Mouse (Mus musculus) heart, postnatal 14 days (tissue): ENCODE measurements around the gene Cep63. TPM values are rescaled to one million over a fixed set of nuclear protein-coding genes. Genes with fewer than 3 reads are reported as not detected.

ENCODE experiments used
- DNase-seq, 2 experiments: peaks; one replicate each; pipeline ENCODE4 v3.0.0; 2021 to 2022
- intact Hi-C: fragments of 180-260 bp; cut with DNase I; formaldehyde crosslinking; loops from one replicate; pipeline ENCODE4 v1.15.1; 2025
- total RNA-seq, 2 experiments: library from RNA; stranded (reverse); gene quantifications; 2 replicates each; pipeline ENCODE4 v1.2.3; 2021

Cep63 gene
- total RNA-seq, 2 experiments from 2014 or later = 32.2 to 33.5 TPM

DNA sequence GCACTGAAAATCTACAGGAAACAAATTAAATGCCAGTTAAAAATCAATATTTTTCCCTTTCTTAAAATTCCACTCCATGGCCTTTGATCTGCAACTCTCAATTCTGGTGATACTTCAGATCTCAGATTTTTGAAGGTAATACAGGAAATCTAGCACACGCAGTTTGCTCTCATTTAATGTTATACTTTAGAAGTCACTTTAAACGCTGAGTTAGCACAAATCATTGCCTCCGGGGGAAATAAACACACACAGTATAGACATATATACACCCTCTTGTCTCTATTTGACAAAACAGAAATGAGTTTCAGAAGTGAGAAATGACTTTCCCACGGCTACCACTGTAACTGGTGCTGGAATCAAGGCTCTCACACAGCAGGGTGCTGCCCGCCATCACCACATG, 39.0 kb downstream of the Cep63 start:
- no peak for DNase-seq
- intact Hi-C loops = no loop called here

DNA sequence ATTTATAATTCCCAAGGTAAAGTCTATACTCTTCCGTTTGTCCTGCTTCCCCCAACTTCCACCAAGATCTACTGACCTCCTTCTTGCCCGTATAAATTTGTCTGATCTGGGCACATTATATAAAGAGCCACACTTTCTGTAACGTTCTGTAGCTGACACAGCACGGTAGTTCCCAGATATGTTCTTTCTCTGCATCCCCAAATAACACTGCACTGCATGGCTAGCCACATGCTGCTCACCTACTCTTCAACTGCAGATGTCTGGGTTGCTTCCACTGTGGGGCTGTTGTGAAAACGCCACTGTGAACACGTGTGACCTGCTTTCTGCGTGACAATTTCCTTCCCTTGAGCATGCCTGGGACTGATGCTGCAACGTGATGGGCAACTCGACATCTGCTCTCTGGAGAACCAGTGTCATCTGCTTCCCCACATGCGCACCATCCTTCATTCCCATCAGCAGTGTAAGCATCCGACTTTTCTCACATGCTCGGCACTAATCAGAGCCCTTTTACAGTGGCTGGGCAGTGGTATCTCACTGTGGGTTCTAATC, 44.3 kb downstream of the Cep63 start:
- intact Hi-C loops = no loop called here
- DNase-seq = no peak

DNA sequence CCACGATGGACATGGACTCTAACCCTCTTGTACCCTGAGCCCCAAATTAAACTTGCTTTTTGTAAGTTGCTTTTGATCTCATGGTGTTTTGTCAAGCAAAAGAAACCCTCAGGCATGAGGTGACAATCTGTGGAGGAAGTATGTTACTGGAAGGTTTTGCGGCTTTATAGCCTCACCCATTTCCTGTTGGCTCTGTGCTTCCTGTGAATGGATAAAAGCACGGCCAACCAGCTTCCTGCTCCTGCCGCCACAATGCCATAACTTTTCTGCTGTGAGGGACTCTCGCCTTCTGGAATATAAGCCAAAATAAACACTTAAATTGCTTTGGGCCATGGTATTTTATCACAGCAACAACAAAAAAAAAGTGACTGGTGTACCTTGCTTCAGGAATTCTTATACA, 48.9 kb downstream of the Cep63 start:
- no peak for DNase-seq
- intact Hi-C loops = no loop called here

DNA sequence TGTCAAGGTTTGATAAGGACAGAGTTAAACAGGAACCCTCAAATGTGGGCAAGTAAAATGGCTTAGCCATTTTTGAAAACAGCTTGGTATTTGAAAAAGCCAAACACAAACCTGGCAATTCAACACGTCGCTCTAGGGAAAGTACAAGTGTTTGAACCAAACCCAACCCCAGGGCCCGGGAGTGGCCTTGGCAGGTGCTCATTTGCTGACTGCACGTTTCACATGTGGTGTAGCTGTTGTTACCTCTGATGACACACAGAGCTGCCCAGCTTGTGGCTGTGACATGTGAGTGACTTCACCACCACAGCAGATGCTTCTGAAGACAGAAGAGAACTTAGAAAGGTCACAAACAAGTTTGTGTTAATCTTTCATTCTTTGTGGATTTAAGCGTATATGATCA, 53.4 kb downstream of the Cep63 start:
- intact Hi-C loops = no loop called here
- DNase-seq = no peak

DNA sequence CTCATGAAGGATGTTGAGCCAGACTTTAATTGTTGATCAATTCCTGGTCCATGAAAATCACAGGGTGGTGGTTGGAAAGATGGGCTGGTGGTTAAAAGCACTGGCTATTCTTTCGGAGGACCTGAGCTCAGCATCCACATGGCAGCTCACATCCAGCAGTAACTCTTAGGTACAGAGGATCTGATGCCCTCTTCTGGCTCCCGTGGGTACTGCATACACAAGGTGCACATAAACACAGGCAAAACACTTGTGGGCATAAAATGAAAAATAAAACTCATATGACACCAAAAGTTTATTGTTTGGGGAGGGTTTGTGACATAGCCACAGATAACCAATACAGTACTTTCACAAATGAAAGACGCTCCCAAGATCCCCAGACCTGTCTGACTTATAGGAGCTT, 67.9 kb downstream of the Cep63 start:
- intact Hi-C loops = no loop called here
- no peak for DNase-seq

DNA sequence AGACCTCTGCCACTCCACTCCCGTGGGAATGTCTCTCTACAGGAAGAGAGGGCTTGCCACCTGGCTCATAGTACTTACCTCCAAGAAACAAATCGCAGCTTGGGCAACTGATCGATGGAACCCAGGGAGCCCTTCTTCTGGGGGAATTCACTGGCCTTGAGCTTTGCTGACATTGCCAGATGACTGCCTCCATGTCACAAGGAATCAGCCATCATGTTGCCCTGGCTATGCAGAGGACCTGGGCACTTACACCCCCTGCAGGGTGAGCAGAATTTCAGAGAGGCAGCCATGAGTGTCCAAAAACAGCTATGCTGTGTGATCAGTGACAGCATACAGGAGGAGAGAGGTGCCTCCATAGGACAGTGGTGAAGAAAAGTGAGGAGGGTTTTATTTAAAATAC, 72.6 kb downstream of the Cep63 start:
- no peak for DNase-seq
- intact Hi-C loops = no loop called here

DNA sequence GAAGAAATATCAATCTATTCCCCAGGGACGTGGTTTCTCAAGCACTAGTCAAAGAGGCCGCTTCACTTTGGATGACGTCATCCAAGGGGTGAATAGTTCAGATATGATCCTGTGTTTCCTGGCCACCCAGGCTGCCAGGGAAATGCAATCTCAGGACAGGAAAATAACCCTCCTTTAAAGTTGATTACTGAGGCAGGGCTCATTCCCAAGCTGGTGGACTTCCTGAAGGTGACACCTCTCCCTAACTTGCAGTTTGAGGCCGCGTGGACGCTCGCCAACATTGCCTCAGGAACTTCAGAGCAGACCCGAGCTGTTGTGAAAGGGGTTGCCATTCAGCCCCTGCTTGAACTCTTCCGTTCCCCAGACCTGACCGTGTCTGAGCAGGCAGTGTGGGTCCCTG, 74.6 kb downstream of the Cep63 start:
- intact Hi-C loops = no loop called here
- no peak for DNase-seq

DNA sequence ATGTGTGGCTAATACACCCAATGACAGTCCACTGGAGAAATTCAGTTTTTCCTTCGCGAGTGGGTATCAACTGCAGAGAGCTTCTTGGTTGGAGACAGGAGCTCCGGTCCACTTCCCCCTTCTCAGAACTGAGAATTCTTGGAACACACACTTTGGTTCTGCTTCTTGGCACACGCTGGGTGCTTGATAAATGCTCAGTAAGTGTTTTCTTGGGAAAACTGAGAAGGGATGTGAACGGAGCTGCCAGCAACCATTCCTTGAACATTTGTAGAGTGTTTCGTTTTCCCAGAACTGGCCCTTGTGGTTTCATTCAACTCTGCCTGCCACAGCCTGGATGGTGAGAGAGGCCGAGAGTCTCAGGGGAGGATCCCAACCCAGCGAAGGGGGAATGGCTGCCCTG, 77.1 kb downstream of the Cep63 start:
- intact Hi-C loops = loop anchor here (10.0 kb wide), 2 partner anchors 284 to 1234 kb away; no protein-coding TSS in a partner anchor
- DNase-seq = peak in 1 of 2 experiments; percentile 7

DNA sequence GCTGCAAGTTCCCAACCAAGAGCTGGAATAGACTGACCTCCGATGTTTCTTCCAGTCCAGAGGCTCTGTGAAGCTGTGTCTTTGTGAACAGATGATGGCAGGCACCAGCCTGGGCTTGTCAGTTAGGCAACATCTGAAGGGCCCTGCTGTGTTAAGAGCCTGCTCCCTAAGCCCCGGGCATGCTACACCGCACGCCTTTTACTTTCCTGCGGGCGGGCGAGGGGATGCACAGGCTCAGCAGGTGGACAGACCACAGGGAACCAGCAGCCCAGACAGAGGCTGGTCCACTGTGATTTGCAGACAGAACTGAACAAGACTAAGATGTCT, 79.3 kb downstream of the Cep63 start:
- intact Hi-C loops = loop anchor here (10.0 kb wide), 2 partner anchors 282 to 1232 kb away; no protein-coding TSS in a partner anchor

DNA sequence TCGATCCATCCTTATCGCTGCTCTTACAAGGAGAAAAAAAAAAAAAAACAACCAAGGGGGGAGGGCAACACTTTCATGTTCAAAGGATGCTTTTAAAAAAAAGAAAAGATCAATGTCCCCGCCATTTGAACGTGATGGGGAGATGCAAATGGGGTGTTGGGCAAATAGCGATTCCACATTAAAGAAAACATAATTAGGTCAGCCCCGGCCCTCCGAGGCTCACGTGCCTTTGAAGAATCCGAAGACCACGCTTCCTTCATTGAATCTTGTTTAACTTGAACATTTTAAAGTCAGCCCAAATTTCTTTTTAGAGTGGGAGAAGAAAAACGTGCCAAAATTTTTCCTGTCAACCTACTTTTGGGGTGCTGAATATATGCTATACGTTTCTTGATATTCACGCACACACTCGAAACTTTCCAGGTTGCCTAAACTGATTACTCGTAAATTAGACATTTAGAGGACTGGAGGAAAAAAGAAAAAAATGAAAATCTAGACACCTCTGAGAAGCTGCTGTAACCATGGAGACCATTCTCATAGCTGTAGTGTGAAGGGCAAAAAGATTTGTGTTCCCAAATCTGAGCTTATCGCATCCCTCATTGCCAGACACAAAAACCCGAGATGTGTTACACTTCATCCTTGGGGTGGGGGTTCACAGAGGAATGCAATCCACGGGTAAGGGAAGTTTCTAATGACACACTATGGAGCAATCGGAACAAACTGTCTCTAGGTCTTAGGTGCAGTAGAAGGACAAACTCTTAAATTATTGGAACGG, 79.9 kb downstream of the Cep63 start:
- intact Hi-C loops = loop anchor here (10.0 kb wide), 2 partner anchors 282 to 1232 kb away; no protein-coding TSS in a partner anchor
- no peak for DNase-seq

More for the DNA sequence above, 79.3 kb downstream of the Cep63 start:
- DNase-seq = no peak

DNA sequence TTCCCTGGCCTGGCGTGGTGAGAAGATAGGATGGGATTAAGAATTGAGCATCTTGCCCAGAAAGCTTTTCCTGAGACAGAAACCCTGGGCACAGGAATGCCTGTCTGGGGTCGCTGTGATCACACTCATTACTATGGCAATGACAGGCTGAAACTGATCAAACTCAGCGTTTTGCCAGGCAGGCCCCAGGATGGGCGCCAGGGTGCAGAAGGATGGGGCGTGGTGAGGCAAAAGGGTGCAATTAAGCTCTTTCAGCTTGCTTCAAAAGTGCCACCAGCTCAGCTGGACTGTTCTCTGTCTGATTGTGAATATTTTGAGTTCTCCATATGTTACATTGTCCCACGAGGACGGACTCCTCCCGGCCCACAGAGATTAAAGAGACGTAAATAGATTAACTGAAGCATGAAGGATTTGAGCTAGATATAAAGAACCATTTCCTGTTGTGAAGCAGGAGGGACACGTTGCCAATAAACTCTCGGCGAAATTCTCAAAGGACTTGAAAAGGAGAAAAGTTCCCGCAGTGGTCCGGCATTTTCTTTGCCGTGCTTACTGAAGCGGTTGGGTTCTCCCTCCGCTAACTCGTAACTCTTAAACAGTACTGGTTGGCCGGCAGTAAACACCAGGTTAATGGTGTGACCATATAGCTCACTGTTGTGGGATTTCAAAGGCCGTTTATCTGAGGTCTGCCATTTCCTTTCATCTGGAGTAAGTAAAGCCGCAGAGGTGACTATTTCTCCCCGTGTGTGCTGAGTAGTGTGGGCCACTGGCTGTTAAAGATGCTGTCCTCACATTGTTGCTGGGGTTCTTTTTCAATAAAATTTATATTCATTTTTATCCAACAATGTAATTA, 80.7 kb downstream of the Cep63 start:
- intact Hi-C loops = loop anchor here (2.0 to 10.0 kb wide), 3 partner anchors 141 to 1231 kb away; no protein-coding TSS in a partner anchor
- DNase-seq = no peak

DNA sequence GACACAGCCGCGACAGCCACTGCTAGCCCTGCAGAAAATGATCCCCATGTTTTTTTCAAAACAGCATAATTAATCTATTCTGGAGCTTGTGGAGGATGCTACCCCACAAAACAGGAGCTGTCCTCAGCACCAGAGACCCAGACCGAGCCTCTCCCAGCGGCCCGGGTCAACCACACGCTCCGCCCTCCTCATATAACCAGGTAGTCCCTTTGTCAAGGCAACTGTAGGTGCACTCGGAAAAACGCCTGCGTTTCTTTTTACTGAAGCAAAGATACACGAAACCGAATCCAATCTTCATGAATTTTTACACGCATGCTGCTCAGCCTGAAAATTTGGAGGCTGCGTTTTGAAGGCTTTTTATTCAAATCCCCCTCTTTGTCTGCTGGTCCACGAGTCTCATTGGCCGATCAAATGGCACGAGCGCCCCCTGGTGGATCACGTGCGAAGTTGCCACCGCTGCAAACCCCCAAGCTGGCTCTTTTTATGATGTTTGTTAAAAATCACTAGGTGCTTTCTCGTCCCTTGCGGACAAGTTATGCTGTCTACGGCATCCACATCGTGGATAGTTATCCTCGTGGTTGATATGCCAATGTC, 81.5 kb downstream of the Cep63 start:
- intact Hi-C loops = loop anchor here (1.0 to 10.0 kb wide), 4 partner anchors 140 to 1230 kb away; no protein-coding TSS in a partner anchor
- peak; percentile 86 to 89 for DNase-seq

DNA sequence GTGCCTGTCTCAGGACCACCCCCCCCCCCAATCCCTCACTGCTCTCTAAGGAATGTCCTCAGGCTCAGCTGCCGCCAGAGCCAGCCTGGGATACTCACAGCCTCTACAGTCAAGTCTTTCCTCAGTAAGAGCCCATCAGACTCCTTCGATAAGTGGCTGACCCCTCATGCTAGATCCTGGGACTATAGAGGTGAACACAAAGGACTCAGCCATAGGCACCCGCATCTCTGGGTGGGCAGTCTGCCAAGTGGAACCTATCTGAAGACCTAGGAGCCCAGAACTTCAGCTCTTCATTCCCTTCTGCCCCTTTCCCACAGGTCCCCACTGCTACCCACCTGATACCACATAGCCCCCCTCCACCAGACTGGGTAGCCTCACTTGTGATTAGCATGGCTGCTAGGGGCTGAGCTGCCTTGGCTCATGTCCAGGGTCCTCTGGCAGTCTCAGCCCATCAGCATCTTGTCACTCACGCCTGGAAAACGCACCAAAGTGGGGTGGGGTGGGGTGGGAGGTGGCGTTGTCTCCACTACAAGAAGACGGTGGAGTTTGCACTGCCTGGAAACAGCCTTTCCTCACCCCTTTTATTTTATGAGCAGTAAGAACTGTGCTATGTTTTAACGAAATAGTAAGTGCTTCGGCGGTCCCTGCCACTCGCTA, 82.1 kb downstream of the Cep63 start:
- intact Hi-C loops = loop anchor here (1.0 to 10.0 kb wide), 4 partner anchors 139 to 1229 kb away; no protein-coding TSS in a partner anchor
- DNase-seq = no peak

DNA sequence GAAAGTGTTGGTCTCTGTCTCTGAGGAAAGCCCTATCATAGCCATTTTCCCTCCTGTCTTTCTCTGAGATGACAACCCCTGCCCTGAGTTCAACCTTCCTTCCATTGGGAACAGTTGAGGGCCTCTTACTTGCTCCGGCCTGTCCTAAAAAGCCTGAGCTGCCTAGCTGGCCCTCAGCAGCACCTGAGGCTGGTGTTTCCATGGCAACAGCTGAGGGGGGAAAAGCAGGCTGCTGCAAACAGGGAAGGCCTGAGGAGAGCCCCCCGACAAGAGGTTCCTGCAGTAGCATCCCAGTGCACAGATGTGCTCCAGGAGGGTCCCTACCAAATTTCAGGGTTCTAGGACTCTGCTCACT, 82.6 kb downstream of the Cep63 start:
- DNase-seq = no peak
- intact Hi-C loops = loop anchor here (1.0 to 10.0 kb wide), 4 partner anchors 139 to 1229 kb away; no protein-coding TSS in a partner anchor

DNA sequence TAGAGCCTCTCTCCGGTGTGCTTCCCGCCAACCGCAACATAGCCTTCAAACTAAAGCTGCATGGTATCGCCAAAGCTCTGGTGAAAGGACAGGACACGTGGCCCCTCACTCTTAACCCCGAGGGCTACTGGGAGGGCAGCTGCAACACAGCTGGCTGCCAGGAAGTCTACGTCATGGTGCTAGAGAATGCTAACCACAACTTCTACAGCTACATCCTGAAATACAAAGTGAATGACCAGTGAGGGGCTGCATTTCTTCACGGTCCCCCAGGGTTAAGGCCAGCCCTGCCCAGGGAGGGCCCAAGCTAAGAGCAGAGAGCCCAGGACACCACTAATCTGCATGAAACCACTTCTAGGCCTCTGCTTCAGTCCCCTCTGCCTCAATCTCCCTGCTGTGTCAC, 83.8 kb downstream of the Cep63 start:
- intact Hi-C loops = loop anchor here (10.0 kb wide), 2 partner anchors 278 to 1228 kb away; no protein-coding TSS in a partner anchor
- no peak for DNase-seq

DNA sequence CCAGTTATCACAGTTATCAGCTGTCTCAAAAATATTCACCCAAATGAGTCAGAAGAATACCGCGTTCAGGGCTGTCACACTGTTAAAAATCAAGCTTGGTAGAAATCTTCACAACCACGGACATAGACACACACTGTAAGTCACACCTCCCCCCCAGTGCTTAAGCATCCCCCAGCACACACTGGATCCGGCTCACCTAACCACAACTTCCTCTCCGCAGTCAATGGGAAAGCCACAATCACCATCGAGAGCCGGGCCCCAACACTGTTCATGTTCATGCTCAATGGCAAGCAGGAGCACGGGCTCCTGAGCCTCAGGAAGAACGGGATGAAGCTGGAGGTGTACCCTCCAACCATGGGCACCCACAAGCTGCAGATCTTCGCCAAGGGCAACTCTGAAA, 84.7 kb downstream of the Cep63 start:
- DNase-seq = no peak
- intact Hi-C loops = loop anchor here (10.0 kb wide), 2 partner anchors 277 to 1227 kb away; no protein-coding TSS in a partner anchor

DNA sequence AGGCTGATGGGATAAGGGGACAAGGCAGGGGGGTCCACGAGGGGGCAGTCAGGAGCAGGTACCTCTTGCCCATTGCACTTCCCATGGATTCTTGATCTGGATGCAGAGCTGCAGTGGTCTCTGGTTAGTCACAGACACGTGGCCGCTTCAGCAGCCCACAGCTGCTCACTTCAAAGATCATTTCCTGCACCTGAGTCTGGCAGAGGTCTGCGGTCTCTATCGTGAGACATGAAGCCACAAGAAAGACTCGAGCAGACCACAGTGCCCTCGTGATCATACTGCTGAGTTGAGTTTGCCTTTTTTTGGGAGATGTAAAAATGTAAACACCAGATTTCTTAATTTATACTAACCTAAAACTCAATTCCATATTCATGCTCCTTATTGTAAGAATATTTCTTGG, 86.6 kb downstream of the Cep63 start:
- intact Hi-C loops = loop anchor here (10.0 kb wide), 2 partner anchors 275 to 1225 kb away; no protein-coding TSS in a partner anchor
- DNase-seq = no peak

DNA sequence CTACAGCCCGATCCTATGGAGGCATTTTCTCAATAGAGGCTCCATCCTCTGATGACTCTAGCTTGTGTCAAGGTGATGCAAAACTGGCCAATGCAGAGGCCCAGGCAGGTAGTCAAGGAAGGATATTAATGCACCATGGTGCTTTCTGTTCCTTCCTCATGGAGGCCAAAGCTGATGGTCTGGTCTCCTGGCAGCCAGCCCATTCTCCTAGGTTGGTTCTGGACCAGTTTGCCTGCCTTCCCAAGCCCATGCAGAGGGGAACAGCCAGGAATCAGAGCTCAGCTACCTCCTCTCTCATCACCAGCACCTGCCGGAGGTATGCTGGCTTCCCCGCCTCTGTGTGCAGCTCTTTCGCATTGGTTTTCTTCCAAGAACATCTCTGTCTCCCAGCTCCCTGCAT, 89.4 kb downstream of the Cep63 start:
- intact Hi-C loops = no loop called here
- no peak for DNase-seq
